Mouse (Mus musculus) right cerebral cortex, postnatal 14 days (tissue): ENCODE data around the gene Bsn.

ENCODE experiments used
- DNase-seq: peaks from one replicate; pipeline ENCODE4 v3.0.0; 2022

Gene Bsn

DNA sequence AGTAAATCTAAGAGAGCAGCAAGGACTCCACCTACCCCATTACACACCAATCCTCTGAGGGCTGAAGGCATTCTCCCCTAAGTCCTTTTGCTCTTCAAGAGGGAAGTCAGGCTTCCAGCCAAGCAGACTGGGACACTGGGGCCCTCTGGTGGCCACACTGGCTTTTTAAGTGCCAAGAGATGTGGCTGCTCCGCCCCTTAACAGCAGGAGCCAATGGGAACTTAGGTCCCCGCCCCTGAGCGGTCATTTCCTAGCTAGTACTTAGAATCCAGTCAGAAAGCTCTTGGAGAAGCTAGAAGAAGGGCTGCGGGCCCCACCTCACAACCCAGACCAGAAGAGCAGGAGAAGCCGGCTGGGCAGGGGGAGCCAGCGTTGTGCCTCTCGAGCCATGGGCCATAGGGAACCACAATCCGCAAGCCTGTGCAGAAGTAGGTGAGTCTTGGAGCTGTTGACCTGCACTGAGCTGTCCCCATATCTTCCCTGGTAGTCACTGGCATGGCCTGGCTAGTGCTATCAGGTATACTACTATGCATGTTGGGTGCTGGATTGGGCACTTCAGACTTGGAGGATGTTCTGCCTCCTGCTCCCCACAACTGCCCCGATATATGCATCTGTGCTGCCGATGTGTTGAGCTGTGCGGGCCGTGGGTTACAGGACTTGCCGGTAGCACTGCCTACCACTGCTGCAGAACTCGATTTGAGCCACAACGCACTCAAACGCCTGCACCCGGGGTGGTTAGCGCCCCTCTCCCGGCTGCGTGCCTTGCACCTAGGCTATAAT, 137.1 kb downstream of the Bsn start, which contains the start of gene Amigo3:
Gene Amigo3 (plus strand): TSS at position 275 of the 780 bp plus-strand sequence.
- DNase-seq, result peak; percentile 96

DNA sequence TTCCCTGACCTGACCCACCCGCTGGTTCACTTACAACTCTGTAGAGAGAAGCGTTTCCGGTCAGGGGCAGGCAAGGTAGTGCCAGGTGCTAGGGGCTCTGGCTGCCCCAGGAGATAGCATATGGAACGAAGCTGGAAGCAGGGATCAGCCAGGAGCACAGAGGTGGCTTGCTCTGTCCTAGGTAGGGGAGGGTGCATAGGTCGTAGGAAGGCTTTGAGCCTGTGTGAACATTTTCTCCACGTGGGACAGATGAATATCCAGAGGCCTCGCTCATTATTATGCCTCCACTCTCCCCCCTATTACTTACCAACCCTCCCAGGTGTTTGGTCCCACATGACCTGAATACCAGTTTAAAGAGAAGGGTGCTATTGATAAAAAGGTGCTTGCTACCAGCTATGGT, 137.8 kb downstream of the Bsn start:
- no peak for DNase-seq

DNA sequence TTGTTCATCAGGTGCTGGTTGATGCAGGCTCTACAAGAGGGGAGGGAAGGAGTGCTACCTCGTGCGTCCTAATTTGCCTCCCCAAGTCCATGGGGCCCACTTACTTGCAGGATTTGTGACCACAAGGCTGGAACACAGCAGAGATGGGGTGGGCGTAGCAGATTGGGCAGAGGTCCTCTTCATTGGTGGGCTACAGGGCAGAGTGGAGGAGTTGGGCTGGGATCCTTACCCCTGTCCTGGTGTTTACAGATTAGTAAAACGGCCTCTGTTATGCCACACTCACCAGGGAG, 138.3 kb downstream of the Bsn start:
- DNase-seq, result no peak

DNA sequence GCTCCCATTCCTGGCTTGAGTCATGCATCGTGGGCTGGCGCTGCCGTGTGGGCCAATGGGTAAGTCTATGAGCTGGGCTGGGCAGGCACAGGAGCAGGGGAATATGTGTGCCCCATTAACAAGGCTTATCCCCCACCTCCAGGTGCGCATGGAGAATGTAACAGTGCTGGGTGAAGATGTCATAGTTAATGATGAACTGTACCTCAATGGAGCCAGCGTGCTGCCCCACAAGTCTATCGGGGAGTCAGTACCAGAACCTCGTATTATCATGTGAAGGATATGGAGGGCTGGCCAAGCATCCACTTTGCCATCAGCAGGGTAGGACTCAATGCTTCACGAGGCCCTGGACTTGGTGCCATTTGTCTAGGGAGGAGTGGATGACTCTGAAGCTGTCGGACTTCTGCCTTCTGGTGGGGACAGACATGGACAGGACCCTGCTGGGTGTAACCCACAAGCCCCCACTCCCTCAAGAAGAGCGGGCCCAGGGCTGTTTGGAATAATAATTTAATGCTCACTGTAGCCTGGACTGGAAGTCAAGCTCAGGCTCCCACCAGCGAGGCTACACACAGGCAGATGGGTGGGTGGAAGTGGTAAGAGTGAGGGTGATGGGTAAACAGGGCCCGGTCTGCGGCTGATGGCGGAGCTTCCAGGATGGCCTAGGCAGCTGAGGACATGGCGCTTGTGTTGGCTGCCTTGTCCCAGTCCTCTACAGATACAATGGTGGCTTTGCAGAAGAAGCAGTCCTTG, 138.8 kb downstream of the Bsn start:
- no peak for DNase-seq

DNA sequence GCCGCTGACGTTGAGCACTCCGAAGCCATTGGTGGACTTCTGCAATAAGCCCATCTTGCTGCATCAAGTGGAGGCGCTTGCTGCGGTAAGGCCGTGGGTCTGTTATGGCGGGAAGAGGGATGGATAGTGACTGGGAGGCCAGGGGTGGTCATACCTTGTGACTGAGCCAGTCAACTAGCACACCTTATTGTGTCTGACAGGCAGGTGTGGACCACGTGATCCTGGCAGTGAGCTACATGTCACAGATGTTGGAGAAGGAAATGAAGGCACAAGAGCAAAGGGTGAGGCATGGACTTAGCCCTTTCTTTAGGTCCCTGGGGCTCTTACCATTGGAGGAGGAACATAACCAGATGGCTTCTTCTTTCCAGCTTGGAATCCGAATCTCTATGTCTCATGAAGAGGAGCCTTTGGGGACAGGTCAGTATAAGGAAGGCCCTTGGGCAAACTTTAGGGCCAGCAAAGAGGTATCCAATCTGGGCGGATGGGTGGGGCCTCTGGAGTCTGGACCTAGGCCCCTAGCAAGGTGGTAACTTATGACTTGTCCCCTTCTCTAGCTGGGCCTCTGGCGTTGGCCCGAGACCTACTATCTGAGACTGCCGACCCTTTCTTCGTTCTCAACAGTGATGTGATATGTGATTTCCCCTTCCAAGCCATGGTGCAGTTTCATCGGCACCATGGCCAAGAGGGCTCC, 140.5 kb downstream of the Bsn start:
- DNase-seq, result no peak

DNA sequence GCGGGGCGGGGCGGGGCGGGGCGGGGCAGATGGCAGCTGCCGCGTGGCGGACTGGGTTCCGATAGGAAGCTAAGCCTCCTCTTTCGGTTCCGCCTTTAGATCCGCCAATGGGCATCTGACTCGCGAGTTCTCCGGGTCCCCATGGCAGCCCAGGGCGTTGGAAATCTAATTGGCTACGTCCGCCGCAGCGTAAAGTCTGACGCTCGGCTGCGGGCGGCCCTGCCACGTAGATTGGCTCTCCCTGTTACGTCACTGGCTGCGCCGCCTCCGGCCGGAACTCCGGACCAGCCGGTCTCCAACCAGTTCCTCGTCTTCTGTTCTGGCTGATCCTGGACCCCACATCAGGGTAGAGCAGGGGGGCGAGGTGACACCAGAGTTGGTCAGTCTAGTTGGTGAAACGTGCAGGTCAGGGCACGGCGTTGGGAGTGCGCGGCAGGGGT, 141.1 kb downstream of the Bsn start, which contains the start of gene Gmppb:
Gene Gmppb (plus strand): TSS at position 227 of the 440 bp plus-strand sequence.
- peak; percentile 95 for DNase-seq

DNA sequence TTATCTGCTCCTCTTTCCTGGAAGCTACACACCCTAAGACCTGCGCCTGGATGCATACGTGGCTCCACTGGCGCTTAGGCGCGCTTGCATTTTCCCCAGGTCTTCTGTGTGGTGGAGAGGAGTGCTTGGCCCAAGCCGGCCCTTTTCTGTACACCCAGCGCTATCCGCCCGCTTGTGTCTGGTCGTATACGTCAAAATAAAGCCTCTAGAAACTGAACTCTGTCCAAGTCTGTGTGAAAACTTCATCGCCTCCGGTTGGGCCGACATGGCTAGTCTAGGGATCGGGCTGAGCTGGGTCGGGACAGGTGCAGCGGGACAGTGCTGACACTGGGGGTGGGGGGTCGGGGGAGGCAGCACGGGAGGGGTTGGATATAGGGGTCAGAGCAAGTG, 141.6 kb downstream of the Bsn start:
- no peak for DNase-seq

DNA sequence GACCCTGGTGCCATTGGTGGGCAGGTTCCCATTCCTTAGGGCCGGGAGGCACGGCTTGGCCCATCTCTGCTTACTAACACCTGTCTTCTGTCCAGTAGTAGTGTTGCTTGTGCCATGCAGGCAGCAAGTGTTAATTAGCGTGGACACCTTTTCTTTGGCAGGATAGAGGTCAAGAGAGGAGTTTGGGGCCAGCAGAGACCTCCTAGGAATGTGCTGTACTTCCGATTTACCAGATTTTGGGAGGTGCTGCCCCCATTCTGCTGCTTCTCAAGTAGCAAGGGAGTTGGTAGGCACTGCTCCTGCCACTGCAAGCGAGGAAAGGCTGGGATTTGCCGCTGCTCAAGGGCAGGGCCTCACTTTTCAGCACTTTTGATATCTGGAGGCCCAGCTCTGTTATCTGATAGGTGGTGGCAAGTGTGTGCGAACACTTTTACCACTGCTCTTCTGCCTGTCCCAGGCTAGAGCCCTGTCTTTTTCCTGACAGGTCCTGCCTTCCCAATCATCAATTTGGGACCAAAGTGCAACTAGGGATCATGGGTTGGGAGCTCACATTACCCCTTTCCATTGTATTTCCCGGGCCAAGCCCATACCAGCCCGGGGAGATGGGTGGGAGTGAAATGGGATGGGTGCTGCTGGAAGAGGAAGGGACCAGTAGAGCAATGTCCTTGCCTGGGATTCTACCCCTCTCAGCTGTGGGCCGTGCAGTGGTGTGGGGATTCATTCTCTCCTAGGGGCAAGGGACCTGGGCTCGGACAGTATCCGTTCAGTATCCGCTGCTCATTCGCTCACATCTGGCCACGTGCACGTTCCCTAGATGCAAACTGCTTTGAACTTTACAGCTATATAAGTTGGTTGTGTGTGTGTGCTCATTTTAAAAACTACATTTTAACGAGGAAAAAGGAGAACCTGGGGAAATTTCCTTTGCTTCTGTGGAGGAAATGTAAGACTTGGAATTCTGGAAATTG, 142.3 kb downstream of the Bsn start:
- no peak for DNase-seq

DNA sequence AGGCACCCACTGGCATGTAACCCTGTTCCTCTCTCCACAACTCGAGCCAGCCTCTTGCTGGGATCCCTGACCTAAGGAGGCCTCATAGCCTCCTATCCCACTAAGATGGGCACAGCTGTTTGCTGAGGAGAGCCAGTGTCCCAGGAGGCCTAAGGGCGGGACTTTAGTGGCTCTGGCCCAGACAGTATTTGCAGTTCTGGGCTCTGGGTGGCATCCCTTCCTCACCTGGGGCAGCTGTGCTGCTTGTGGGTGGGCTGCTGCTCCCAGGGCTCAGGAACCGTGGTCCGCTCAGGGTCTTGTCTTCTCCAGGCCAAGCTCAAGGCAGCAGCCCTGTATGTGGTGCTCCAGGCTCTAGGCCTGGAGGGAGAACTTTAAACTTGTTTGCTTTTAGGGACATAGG, 143.6 kb downstream of the Bsn start:
- no peak for DNase-seq
